Mouse (Mus musculus): ENCODE measurements around the gene Pif1. TPM values are rescaled to one million over a fixed set of nuclear protein-coding genes. Genes with fewer than 3 reads are reported as not detected.
A peak's percentile ranks its signal among the peaks of the same experiment; 100 is the strongest.

The Pif1 gene
- total and polyA plus RNA-seq, 3 experiments = 14.9 to 15.5 TPM; not detected in 1

DNA sequence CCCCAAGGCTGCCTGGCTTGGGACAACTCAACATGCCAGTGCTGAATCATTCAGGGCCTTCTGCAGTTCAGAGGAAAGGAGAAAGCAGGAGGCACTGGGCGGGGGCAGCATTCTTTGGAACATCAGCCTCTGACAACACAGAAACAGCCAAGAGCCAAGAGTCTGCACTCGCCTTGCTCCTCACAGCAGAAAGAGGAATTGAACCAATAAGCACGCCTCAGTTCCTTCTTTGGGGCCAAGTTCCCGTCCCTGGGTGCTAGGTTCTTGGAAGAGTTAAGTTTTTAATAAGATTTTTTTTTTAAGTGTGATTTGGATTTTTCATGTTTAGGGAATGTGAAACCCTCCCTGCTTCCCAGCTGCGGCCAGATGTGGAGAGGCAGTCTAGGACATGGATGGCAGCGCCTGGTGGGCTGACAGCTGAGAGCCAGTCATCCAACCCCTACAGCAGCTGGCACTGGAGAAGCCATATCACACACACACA lies 17.4 kb upstream of the Pif1 start:
- no peak overlapping the region for H3K4me3 ChIP-seq (ENCODE audit: control insufficient read depth in 1 of 2, insufficient read depth in 1 of 2, low read depth in 2 of 2, low read length in 2 of 2)
- H3K27ac ChIP-seq (ENCODE audit: control insufficient read depth, low read depth, low read length) = no peak overlapping the region
- peaks cover 4 to 5% of the 10 kb centered on the region in 2 experiments; a peak in 3 of 4 replicates for H3K4me1 ChIP-seq (ENCODE audit: control insufficient read depth in 1 of 2, insufficient read depth in 2 of 2, low read length in 2 of 2)
- no peaks in the 10 kb centered on the region for H3K27me3 ChIP-seq (ENCODE audit: control insufficient read depth in 1 of 2, insufficient read depth in 2 of 2, low read length in 2 of 2)
- no peaks in the 10 kb centered on the region for H3K79me2 ChIP-seq (ENCODE audit: control insufficient read depth, insufficient read depth, low read length, poor library complexity)
- H3K36me3 ChIP-seq (ENCODE audit: control insufficient read depth in 1 of 2, insufficient read depth in 2 of 2, low read length in 2 of 2) = peaks cover 4 to 9% of the 10 kb centered on the region in 2 experiments
- no peaks in the 10 kb centered on the region for H3K9me3 ChIP-seq (replicated peaks; ENCODE audit: insufficient read depth, low read length)
- TF ChIP-seq MXI1 (IDR thresholded peaks at IDR 0.05; ENCODE audit: low read depth, low read length) (no peak), MYB (IDR thresholded peaks at IDR 0.05; ENCODE audit: low read depth, low read length) (no peak), TCF12 (IDR thresholded peaks at IDR 0.05; ENCODE audit: low read depth, low read length) (no peak), GATA1 (IDR thresholded peaks at IDR 0.05; ENCODE audit: low read depth, low read length) (no peak), MAZ (IDR thresholded peaks at IDR 0.05; ENCODE audit: low read depth, low read length) (no peak), SMC3 (IDR thresholded peaks at IDR 0.05; ENCODE audit: low read depth, low read length) (no peak), CTCF (IDR thresholded peaks at IDR 0.05 in 2 of 3, conservative IDR thresholded peaks at IDR 0.05 in 1 of 3; ENCODE audit: control insufficient read depth in 1 of 3, insufficient read depth in 1 of 3, low read depth in 2 of 3, low read length in 3 of 3, poor library complexity in 1 of 3, severe bottlenecking in 1 of 3) (no peak), KAT2A (conservative IDR thresholded peaks at IDR 0.05; ENCODE audit: low read depth, low read length) (no peak), ETS1 (IDR thresholded peaks at IDR 0.05; ENCODE audit: low read depth, low read length) (no peak), GABPA (IDR thresholded peaks at IDR 0.05; ENCODE audit: low read depth, low read length) (no peak), POLR2AphosphoS5 (IDR thresholded peaks at IDR 0.05; ENCODE audit: borderline replicate concordance, low read depth, low read length) (no peak), MYC (IDR thresholded peaks at IDR 0.05; ENCODE audit: low read depth, low read length) (no peak), CHD2 (IDR thresholded peaks at IDR 0.05; ENCODE audit: low read length) (no peak), CHD1 (IDR thresholded peaks at IDR 0.05; ENCODE audit: low read depth, low read length) (no peak), MAFK (IDR thresholded peaks at IDR 0.05; ENCODE audit: borderline replicate concordance, low read depth, low read length) (no peak), RAD21 (IDR thresholded peaks at IDR 0.05; ENCODE audit: low read depth, low read length) (no peak), MAX (IDR thresholded peaks at IDR 0.05; ENCODE audit: low read length) (no peak), NRF1 (IDR thresholded peaks at IDR 0.05; ENCODE audit: insufficient read depth, low read depth, low read length, poor library complexity, severe bottlenecking) (no peak)
- DNase-seq (ENCODE audit: low read depth, low spot score) = peak; percentile 46
- no peak overlapping the region for H3K9ac ChIP-seq (ENCODE audit: control insufficient read depth, low read depth, low read length, poor library complexity, severe bottlenecking)

GRCm38 (mm10) chr9:65572837-65573236 lies 14.1 kb upstream of the Pif1 start:
- H3K9ac ChIP-seq (ENCODE audit: control insufficient read depth, low read depth, low read length, poor library complexity, severe bottlenecking) = no peak overlapping the region
- H3K4me1 ChIP-seq (ENCODE audit: control insufficient read depth in 1 of 2, insufficient read depth in 2 of 2, low read length in 2 of 2) = peaks cover 4 to 33% of the 10 kb centered on the region in 2 experiments
- no peak overlapping the region for H3K27ac ChIP-seq (ENCODE audit: control insufficient read depth, low read depth, low read length)
- peaks cover 1 to 30% of the 10 kb centered on the region in 2 experiments; a peak in 3 of 4 replicates for H3K36me3 ChIP-seq (ENCODE audit: control insufficient read depth in 1 of 2, insufficient read depth in 2 of 2, low read length in 2 of 2)
- H3K4me3 ChIP-seq (ENCODE audit: control insufficient read depth in 1 of 2, insufficient read depth in 1 of 2, low read depth in 2 of 2, low read length in 2 of 2) = no peak overlapping the region
- no peaks in the 10 kb centered on the region for H3K27me3 ChIP-seq (ENCODE audit: control insufficient read depth in 1 of 2, insufficient read depth in 2 of 2, low read length in 2 of 2)
- H3K79me2 ChIP-seq (ENCODE audit: control insufficient read depth, insufficient read depth, low read length, poor library complexity) = peaks cover 5% of the 10 kb centered on the region
- no peaks in the 10 kb centered on the region for H3K9me3 ChIP-seq (replicated peaks; ENCODE audit: insufficient read depth, low read length)
- no peak for DNase-seq (ENCODE audit: low read depth, low spot score)
- TF ChIP-seq MYB (IDR thresholded peaks at IDR 0.05; ENCODE audit: low read depth, low read length) = no peak
- TF ChIP-seq MEF2A (IDR thresholded peaks at IDR 0.05; ENCODE audit: extremely low read depth, insufficient replicate concordance, low read depth, low read length, poor library complexity, severe bottlenecking) = no peak
- TF ChIP-seq MXI1 (IDR thresholded peaks at IDR 0.05; ENCODE audit: low read depth, low read length) = no peak
- no peak for TF ChIP-seq MYC (IDR thresholded peaks at IDR 0.05; ENCODE audit: low read depth, low read length)
- TF ChIP-seq SMC3 (IDR thresholded peaks at IDR 0.05; ENCODE audit: low read depth, low read length) = no peak

Data from MEL (cell line).